Mouse (Mus musculus) limb, embryonic 13.5 days (tissue): Measurements from ENCODE around the gene Ybx3. TPM values are rescaled to one million over a fixed set of nuclear protein-coding genes. Genes with fewer than 3 reads are reported as not detected.

Experiments used
- polyA plus RNA-seq: library from polyadenylated mRNA; unstranded; fragments of >200 nt; fragmentation: Nextera tagmentation; extraction: Ambion mirVana; gene quantifications from 2 replicates; pipeline ENCODE4 v1.2.1, GENCODE M21; 2015

The Ybx3 gene
- polyA plus RNA-seq, 1 experiment from 2014 or later = 43.5 TPM

Other genes starting within 250 kb of the Ybx3 start
- gene Klra2, start 141.1 kb downstream of the Ybx3 start, polyA plus RNA-seq = not detected in 2 replicates
- 60.0 and 63.2 TPM in 2 replicates for gene Magohb, start 95.2 kb downstream of the Ybx3 start, polyA plus RNA-seq
- 2.1 and 2.2 TPM in 2 replicates for gene Styk1, start 34.9 kb downstream of the Ybx3 start, polyA plus RNA-seq
- not detected in 2 replicates for gene 5430401F13Rik, start 97.9 kb upstream of the Ybx3 start, polyA plus RNA-seq
- 0.25 TPM in 1 of 2 replicates, not detected in the other for gene Gm6619, start 97.9 kb upstream of the Ybx3 start, polyA plus RNA-seq
- not detected in 2 replicates for gene Tas2r130, start 242.4 kb upstream of the Ybx3 start, polyA plus RNA-seq